16 mouse cellular contexts compared by ENCODE assay signal in genomic region chr9:58044828-58045227, GRCm38 (mm10). TPM values are rescaled to one million over a fixed set of nuclear protein-coding genes. Genes with fewer than 3 reads are reported as not detected.
A peak's percentile ranks its signal among the peaks of the same experiment; 100 is the strongest.
DNase-seq lines count a peak whose midpoint lies in the region; ATAC-seq lines count a peak whose summit lies in the region.
"Had no signal": no experiment of that assay in that cellular context is flagged by ENCODE, and none has a peak within 500 bp of the region (broad histone marks: within the 10 kb centered on the region; RNA-seq: fewer than 3 reads in every experiment).

No protein-coding gene starts in this region.

- 24% methylated on average over 10 of the region's 10 CpGs for WGBS in hindbrain, embryonic 12.5 days
- 18% methylated on average over 10 of the region's 10 CpGs for WGBS in midbrain, embryonic 13.5 days
- WGBS in intestine, embryonic 16.5 days, result 25% methylated on average over 10 of the region's 10 CpGs
- 38% methylated on average over 10 of the region's 10 CpGs for WGBS in liver, embryonic 12.5 days (ENCODE audit: insufficient replicate concordance)

- H3K4me3 ChIP-seq in hindbrain, embryonic 12.5 days, result no peak overlapping the region
- no peak overlapping the region for H3K4me3 ChIP-seq in midbrain, embryonic 13.5 days (replicated peaks)
- no peak overlapping the region for H3K4me3 ChIP-seq in intestine, embryonic 16.5 days (ENCODE audit: low read length)
- no peak overlapping the region for H3K4me3 ChIP-seq in liver, embryonic 12.5 days
- H3K4me3 ChIP-seq: heart, embryonic 15.5 days; intestine, embryonic 15.5 days had no signal

- H3K36me3 ChIP-seq in hindbrain, embryonic 12.5 days, result no peaks in the 10 kb centered on the region
- no peaks in the 10 kb centered on the region for H3K36me3 ChIP-seq in midbrain, embryonic 13.5 days
- no peaks in the 10 kb centered on the region for H3K36me3 ChIP-seq in intestine, embryonic 16.5 days (ENCODE audit: control insufficient read depth, insufficient read depth, low read length)
- no peaks in the 10 kb centered on the region for H3K36me3 ChIP-seq in liver, embryonic 12.5 days
- H3K36me3 ChIP-seq: heart, embryonic 15.5 days; intestine, embryonic 15.5 days had no signal

- H3K9me3 ChIP-seq in hindbrain, embryonic 12.5 days (replicated peaks), result no peaks in the 10 kb centered on the region
- no peaks in the 10 kb centered on the region for H3K9me3 ChIP-seq in midbrain, embryonic 13.5 days
- H3K9me3 ChIP-seq in intestine, embryonic 16.5 days (ENCODE audit: control insufficient read depth, low read length), result no peaks in the 10 kb centered on the region
- no peaks in the 10 kb centered on the region for H3K9me3 ChIP-seq in liver, embryonic 12.5 days (replicated peaks)
- H3K9me3 ChIP-seq: heart, embryonic 15.5 days; intestine, embryonic 15.5 days had no signal

- peak overlapping the region; percentile 62 for H3K27ac ChIP-seq in hindbrain, embryonic 12.5 days
- peak overlapping the region; percentile 86 for H3K27ac ChIP-seq in midbrain, embryonic 13.5 days
- no peak overlapping the region for H3K27ac ChIP-seq in intestine, embryonic 16.5 days (ENCODE audit: low read length)
- no peak overlapping the region for H3K27ac ChIP-seq in liver, embryonic 12.5 days
- H3K27ac ChIP-seq: heart, embryonic 15.5 days; intestine, embryonic 15.5 days had no signal

- ATAC-seq in hindbrain, embryonic 12.5 days (ENCODE audit: low FRiP score), result peak; percentile 51
- ATAC-seq in midbrain, embryonic 13.5 days, result peak; percentile 44
- ATAC-seq in intestine, embryonic 16.5 days, result no peak
- no peak for ATAC-seq in liver, embryonic 12.5 days
- ATAC-seq: activated CD4-positive, CD25-positive, alpha-beta regulatory T cell, adult 4 months; intestine, embryonic 15.5 days had no signal

- peaks cover 93% of the 10 kb centered on the region for H3K4me1 ChIP-seq in hindbrain, embryonic 12.5 days
- peaks cover 99% of the 10 kb centered on the region for H3K4me1 ChIP-seq in midbrain, embryonic 13.5 days (replicated peaks)
- peaks cover 7% of the 10 kb centered on the region for H3K4me1 ChIP-seq in intestine, embryonic 16.5 days (ENCODE audit: control insufficient read depth, insufficient read depth, low read length)
- H3K4me1 ChIP-seq in liver, embryonic 12.5 days, result no peaks in the 10 kb centered on the region

- peak; percentile 31 for DNase-seq in layer of hippocampus, adult 11-12 months (ENCODE audit: low spot score)
- no peak for DNase-seq in layer of hippocampus, adult 18-20 months (ENCODE audit: low spot score in 2 of 2)
- peak; percentile 70 for DNase-seq in retina, postnatal 1 day
- DNase-seq in cerebellum, adult 11 months, result no peak
- DNase-seq: B cell, adult 2 months; cerebellum, adult 9-11 months; liver; lung, postnatal 10 days had no signal

- no peak overlapping the region for H3K4me2 ChIP-seq in hindbrain, embryonic 12.5 days (replicated peaks)
- no peak overlapping the region for H3K4me2 ChIP-seq in midbrain, embryonic 13.5 days (replicated peaks)
- H3K4me2 ChIP-seq in intestine, embryonic 16.5 days (ENCODE audit: low read depth, low read length), result no peak overlapping the region
- no peak overlapping the region for H3K4me2 ChIP-seq in liver, embryonic 12.5 days
- H3K4me2 ChIP-seq: heart, embryonic 15.5 days; intestine, embryonic 15.5 days had no signal

- peaks cover 11% of the 10 kb centered on the region; the same call in 1 of the 2 replicates for H3K27me3 ChIP-seq in hindbrain, embryonic 12.5 days
- 0 out of 2 replicates have a peak, but pooled peaks cover 3% of the 10 kb centered on the region for H3K27me3 ChIP-seq in midbrain, embryonic 13.5 days
- H3K27me3 ChIP-seq in intestine, embryonic 16.5 days (replicated peaks; ENCODE audit: control insufficient read depth, insufficient read depth, low read length), result no peaks in the 10 kb centered on the region
- H3K27me3 ChIP-seq in liver, embryonic 12.5 days (replicated peaks), result peaks cover 54% of the 10 kb centered on the region

- no peak overlapping the region for H3K9ac ChIP-seq in hindbrain, embryonic 12.5 days
- 0 out of 2 replicates have a peak overlapping the region, but pooled peaks have one; percentile 15 for H3K9ac ChIP-seq in midbrain, embryonic 13.5 days (replicated peaks)
- H3K9ac ChIP-seq in intestine, embryonic 16.5 days (ENCODE audit: low read depth, low read length), result no peak overlapping the region
- H3K9ac ChIP-seq in liver, embryonic 12.5 days, result no peak overlapping the region
- H3K9ac ChIP-seq: heart, embryonic 15.5 days; intestine, embryonic 15.5 days had no signal

RNA-seq across cellular contexts. Expression of gene Stra6, which starts 18.8 kb away (rescaled TPM):
- total RNA-seq in layer of hippocampus, adult 18-20 months (2021), result 10 to 100 TPM; 18.2 to 18.4 TPM
- polyA plus RNA-seq in hindbrain, embryonic 12.5 days (2016; fragmentation: Nextera tagmentation; extraction: Ambion mirVana), result 14.8 and 17.6 TPM in 2 replicates
- polyA plus RNA-seq in midbrain, embryonic 13.5 days (2015; fragmentation: Nextera tagmentation; extraction: Ambion mirVana), result 8.1 and 9.9 TPM in 2 replicates
- polyA plus RNA-seq in intestine, embryonic 16.5 days (2015; fragmentation: Nextera tagmentation; extraction: Ambion mirVana), result 2.6 and 3.3 TPM in 2 replicates
- 0.60 and 1.2 TPM in 2 replicates for polyA plus RNA-seq in liver, embryonic 12.5 days (2016; fragmentation: Nextera tagmentation; extraction: Ambion mirVana)
- total RNA-seq: MEL had no signal

RNA-seq across cellular contexts. Expression of gene Cyp11a1, which starts 38.6 kb away (rescaled TPM):
- total RNA-seq in layer of hippocampus, adult 18-20 months (2021), result 1 to 10 TPM in 1 of 2 experiments, under 1 TPM in 1; 0.94 to 1.7 TPM
- polyA plus RNA-seq in hindbrain, embryonic 12.5 days (2016; fragmentation: Nextera tagmentation; extraction: Ambion mirVana), result 0.17 and 0.38 TPM in 2 replicates
- 0.30 and 0.38 TPM in 2 replicates for polyA plus RNA-seq in midbrain, embryonic 13.5 days (2015; fragmentation: Nextera tagmentation; extraction: Ambion mirVana)
- polyA plus RNA-seq in intestine, embryonic 16.5 days (2015; fragmentation: Nextera tagmentation; extraction: Ambion mirVana), result 6.4 and 22.4 TPM in 2 replicates
- 0.10 TPM in 1 of 2 replicates, not detected in the other for polyA plus RNA-seq in liver, embryonic 12.5 days (2016; fragmentation: Nextera tagmentation; extraction: Ambion mirVana)
- total RNA-seq: MEL had no signal
- polyA plus RNA-seq: activated CD4-positive, CD25-positive, alpha-beta regulatory T cell, adult 4 months had no signal

Comparison
In these comparisons a context has a peak if more than half of its experiments do, and no peak if none do; other contexts are left out.
1. DNase-seq: peak in layer of hippocampus, adult 11-12 months (single experiment) and retina, postnatal 1 day (single experiment); none in layer of hippocampus, adult 18-20 months (0 of 2) and cerebellum, adult 11 months (single experiment).
2. ATAC-seq: peak in hindbrain, embryonic 12.5 days (single experiment) and midbrain, embryonic 13.5 days (single experiment); none in intestine, embryonic 16.5 days (single experiment) and liver, embryonic 12.5 days (single experiment).
3. H3K27ac ChIP-seq: peak in hindbrain, embryonic 12.5 days (single experiment) and midbrain, embryonic 13.5 days (single experiment); none in intestine, embryonic 16.5 days (single experiment) and liver, embryonic 12.5 days (single experiment).